Mouse (Mus musculus) thymus, adult 2 months (tissue): ENCODE measurements around the gene Cdyl2.

Experiments used
- CTCF ChIP-seq: fragments of 200-500 bp; IDR thresholded peaks from 2 replicates; pipeline ENCODE4 v1.5.1; 2012; ENCODE audit warnings: mild to moderate bottlenecking, control low read depth, low read length, moderate library complexity, borderline replicate concordance; ENCODE audit not compliant: control insufficient read depth, poor library complexity, insufficient read depth; ENCODE audit errors: extremely low read depth
- POLR2A ChIP-seq: fragments of 200-500 bp; IDR thresholded peaks from 2 replicates; pipeline ENCODE4 v1.6.1; 2012; ENCODE audit warnings: mild to moderate bottlenecking, low read length, control low read depth, moderate library complexity; ENCODE audit not compliant: control insufficient read depth, poor library complexity, insufficient read depth; ENCODE audit errors: extremely low read depth

DNA sequence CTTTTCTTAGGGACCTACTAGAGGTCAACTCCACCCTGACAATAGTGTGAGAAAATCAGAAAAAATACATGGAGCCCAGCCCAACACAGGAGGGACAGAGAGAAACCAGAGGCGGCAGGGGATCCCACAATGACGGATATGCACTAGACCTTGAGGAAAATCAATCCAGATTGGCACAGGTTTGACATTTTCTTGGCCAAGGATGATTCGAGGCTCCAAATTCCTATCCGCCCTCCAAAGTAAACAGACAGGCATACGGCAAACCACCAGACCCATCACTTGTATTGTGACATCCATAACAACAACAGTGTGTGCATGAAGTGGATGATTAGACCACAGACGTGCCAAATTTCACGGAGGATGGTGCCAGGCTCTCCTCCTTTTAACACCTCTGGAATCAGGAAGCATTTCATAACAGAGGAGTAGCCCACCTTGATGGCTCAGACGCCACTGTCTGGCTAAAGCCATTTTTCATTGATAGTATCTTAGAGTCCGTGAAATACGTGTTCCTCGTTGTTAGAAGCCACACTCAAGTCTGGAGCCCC lies 65.9 kb downstream of the Cdyl2 start:
- TF ChIP-seq POLR2A (no peak), CTCF (no peak)
